ENCODE assay signal across 16 mouse cellular contexts in genomic region chr4:140047807-140048362, GRCm38 (mm10).
DNase-seq lines count a peak whose midpoint lies in the region; ATAC-seq and TF ChIP-seq lines count a peak whose summit lies in the region.
"Had no signal": no experiment of that assay in that cellular context is flagged by ENCODE, and none has a peak within 500 bp of the region (broad histone marks: within the 10 kb centered on the region; RNA-seq: fewer than 3 reads in every experiment).

No protein-coding gene starts in this region.

- no peaks in the 10 kb centered on the region; the same call in none of the 2 replicates for H3K9me3 ChIP-seq in liver, embryonic 14.5 days (ENCODE audit: control insufficient read depth, low read length)
- H3K9me3 ChIP-seq: lung, embryonic 15.5 days had no signal

- no peaks in the 10 kb centered on the region for H3K36me3 ChIP-seq in liver, embryonic 14.5 days (replicated peaks; ENCODE audit: control insufficient read depth, insufficient read depth, low read depth)
- H3K36me3 ChIP-seq: kidney, embryonic 15.5 days; lung, embryonic 15.5 days had no signal

- no peaks in the 10 kb centered on the region for H3K27me3 ChIP-seq in liver, embryonic 14.5 days (ENCODE audit: control insufficient read depth, insufficient read depth, low read length)
- H3K27me3 ChIP-seq: lung, embryonic 15.5 days had no signal

- ATAC-seq in liver, embryonic 14.5 days (ENCODE audit: insufficient read depth), result peak; percentile 33; the same call in 1 of the 2 replicates
- no peak for ATAC-seq in megakaryocyte-erythroid progenitor cell, adult 5-6 weeks (replicated peaks; ENCODE audit: low FRiP score, low TSS enrichment, poor library complexity, severe bottlenecking)

- H3K9ac ChIP-seq in liver, embryonic 14.5 days (replicated peaks), result no peak overlapping the region
- H3K9ac ChIP-seq: kidney, embryonic 15.5 days; lung, embryonic 15.5 days had no signal

- 51% methylated on average over 10 of the region's 10 CpGs for WGBS in liver, embryonic 14.5 days (ENCODE audit: insufficient replicate concordance)

- peak; percentile 55 to 64 for DNase-seq in cerebellum, postnatal 10 days
- no peak for DNase-seq in cerebellum, adult 11 months
- DNase-seq in layer of hippocampus, adult 11-12 months (ENCODE audit: low spot score), result peak; percentile 35
- no peak for DNase-seq in layer of hippocampus, adult 9-10 months (ENCODE audit: low spot score)
- DNase-seq in ES-CJ7 (ENCODE audit: low read depth, low spot score), result peak; percentile 79
- DNase-seq in liver, embryonic 14.5 days (ENCODE audit: low read depth in 3 of 3, low spot score in 3 of 3), result no peak
- DNase-seq in gastrocnemius, postnatal 10 days, result no peak
- DNase-seq: adrenal gland, postnatal 25 days; heart, adult 11 months; layer of hippocampus, adult 9-11 months; left cerebral cortex, postnatal 4 days; spleen, adult 18-20 months; thymus, postnatal 4 days had no signal

- no peak for TF ChIP-seq EP300 in liver, embryonic 14.5 days (IDR thresholded peaks at IDR 0.05; ENCODE audit: low read depth)

- H3K4me2 ChIP-seq in liver, embryonic 14.5 days (ENCODE audit: low read depth), result no peak overlapping the region
- H3K4me2 ChIP-seq: kidney, embryonic 15.5 days; lung, embryonic 15.5 days had no signal

- no peak overlapping the region for H3K27ac ChIP-seq in liver, embryonic 14.5 days
- H3K27ac ChIP-seq: kidney, embryonic 15.5 days; lung, embryonic 15.5 days had no signal

- peaks cover 0 to 3% of the 10 kb centered on the region in 2 experiments; a peak in 2 of 4 replicates for H3K4me1 ChIP-seq in liver, embryonic 14.5 days (replicated peaks; ENCODE audit: control insufficient read depth in 2 of 2, insufficient read depth in 2 of 2, low read length in 1 of 2)
- H3K4me1 ChIP-seq: kidney, embryonic 15.5 days; lung, embryonic 15.5 days had no signal

- TF ChIP-seq CTCF in liver, embryonic 14.5 days (IDR thresholded peaks at IDR 0.05; ENCODE audit: low read depth), result no peak

- no peak overlapping the region for H3K4me3 ChIP-seq in liver, embryonic 14.5 days (ENCODE audit: insufficient read depth in 1 of 2, low read depth in 2 of 2, low read length in 2 of 2)
- H3K4me3 ChIP-seq: kidney, embryonic 15.5 days; lung, embryonic 15.5 days had no signal

Comparison
In these comparisons a context has a peak if more than half of its experiments do, and no peak if none do; other contexts are left out.
1. DNase-seq: peak in cerebellum, postnatal 10 days (2 of 2), layer of hippocampus, adult 11-12 months (single experiment) and ES-CJ7 (single experiment); none in cerebellum, adult 11 months (single experiment), layer of hippocampus, adult 9-10 months (single experiment), liver, embryonic 14.5 days (0 of 3) and gastrocnemius, postnatal 10 days (single experiment).